Mouse (Mus musculus): ENCODE measurements around the gene Ifi35.

- TF ChIP-seq CTCF (IDR thresholded peaks at IDR 0.05; ENCODE audit: extremely low read depth, insufficient read depth, insufficient read length, insufficient replicate concordance) (no peak), POLR2A (IDR thresholded peaks at IDR 0.05; ENCODE audit: low read depth, low read length) (no peak)
Measured at GRCm38 (mm10) chr11:101468263-101468688, 20.1 kb downstream of the Ifi35 start.

Data from spleen, adult 2 months (tissue).